Comparison of ENCODE assay signal across 16 mouse cellular contexts in genomic region chr13:116843937-116844336, GRCm38 (mm10).
"Had no signal": no experiment of that assay in that cellular context is flagged by ENCODE, and none has a peak within 500 bp of the region (broad histone marks: within the 10 kb centered on the region; RNA-seq: fewer than 3 reads in every experiment).

No protein-coding gene starts in this region.

- H3K9me3 ChIP-seq: limb, embryonic 10.5 days; liver, embryonic 12.5 days; lung, embryonic 15.5 days; midbrain, embryonic 13.5 days; neural tube, embryonic 12.5 days had no signal

- H3K27ac ChIP-seq: layer of hippocampus, adult 2 months; left cerebral cortex, adult 2 months; limb, embryonic 10.5 days; liver, embryonic 12.5 days; lung, embryonic 15.5 days; macrophage; midbrain, embryonic 13.5 days; neural tube, embryonic 12.5 days had no signal

- H3K36me3 ChIP-seq: limb, embryonic 10.5 days; liver, embryonic 12.5 days; lung, embryonic 15.5 days; midbrain, embryonic 13.5 days; neural tube, embryonic 12.5 days had no signal

- ATAC-seq: liver, embryonic 12.5 days; midbrain, embryonic 13.5 days had no signal

- H3K4me2 ChIP-seq: liver, embryonic 12.5 days; lung, embryonic 15.5 days; midbrain, embryonic 13.5 days; neural tube, embryonic 12.5 days had no signal

- H3K4me3 ChIP-seq: layer of hippocampus, adult 2 months; left cerebral cortex, adult 2 months; limb, embryonic 10.5 days; liver, embryonic 12.5 days; lung, embryonic 15.5 days; midbrain, embryonic 13.5 days; neural tube, embryonic 12.5 days had no signal

- DNase-seq: kidney, adult 18-20 months; kidney, postnatal 10 days; kidney, postnatal 4 days; lung, postnatal 14 days; retina, postnatal 1 day; right cerebral cortex, postnatal 4 days; spleen, adult 18-20 months; thymus, postnatal 4 days had no signal

- H3K27me3 ChIP-seq: liver, embryonic 12.5 days; lung, embryonic 15.5 days; midbrain, embryonic 13.5 days; neural tube, embryonic 12.5 days had no signal

- H3K9ac ChIP-seq: liver, embryonic 12.5 days; lung, embryonic 15.5 days; midbrain, embryonic 13.5 days; neural tube, embryonic 12.5 days had no signal

- H3K4me1 ChIP-seq: limb, embryonic 10.5 days; liver, embryonic 12.5 days; lung, embryonic 15.5 days; midbrain, embryonic 13.5 days; neural tube, embryonic 12.5 days had no signal
